Mouse (Mus musculus): ENCODE results near the gene Pde2a.

DNA sequence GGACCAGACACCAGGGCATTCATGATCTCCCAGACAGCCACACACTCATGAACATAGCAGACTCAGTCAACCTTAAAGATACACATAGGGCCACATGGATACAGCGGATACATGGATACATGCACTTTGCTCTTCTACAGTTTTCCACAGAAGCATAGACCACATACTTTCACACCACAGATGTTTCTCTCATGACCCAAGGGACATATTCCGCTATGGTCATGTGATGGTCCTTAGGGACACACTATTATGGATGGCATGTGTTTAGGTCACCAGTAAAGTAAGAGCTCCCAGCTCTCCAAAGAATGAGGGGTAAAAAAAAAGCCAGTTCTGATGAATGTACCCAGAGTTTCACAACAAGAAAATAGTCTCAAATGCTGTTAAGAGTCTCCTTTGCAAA, 49.9 kb downstream of the Pde2a start:
- TF ChIP-seq TAL1 (IDR thresholded peaks at IDR 0.05; ENCODE audit: low read length) (no peak), GATA1 (IDR thresholded peaks at IDR 0.05; ENCODE audit: low read length) (no peak)

Measured in erythroblast, embryonic 14.5 days (primary cell).